Mouse (Mus musculus) natural killer cell, adult 2 months (primary cell): Measurements from ENCODE around the gene Krtap4-6.
"Not testable (repeated sequence)": the region's sequence is repeated elsewhere in the genome, so short reads cannot be mapped to it uniquely, and the experiment has no call there.

Source experiments
- DNase-seq, 2 experiments: peaks; one replicate each; pipeline ENCODE4 v3.0.0; 2022; ENCODE audit warnings: low spot score in 2 of 2

The Krtap4-6 gene

GRCm38 (mm10) chr11:99665860-99666259 lies at the start of gene Krtap4-6:
TSS of gene Krtap4-6 (minus strand) at chr11:99665960.
- no peak for DNase-seq

- no peak for DNase-seq
Measured at GRCm38 (mm10) chr11:99690463-99690862, 24.7 kb upstream of the Krtap4-6 start, which contains the start of gene Gm14190. TSS of gene Gm14190 (minus strand) at chr11:99690740.

- not testable (repeated sequence) for DNase-seq
Measured at GRCm38 (mm10) chr11:99685235-99685634, 19.5 kb upstream of the Krtap4-6 start.

GRCm38 (mm10) chr11:99683481-99683880 lies 17.7 kb upstream of the Krtap4-6 start:
- DNase-seq: no peak

- no peak for DNase-seq
Measured at GRCm38 (mm10) chr11:99662802-99663201, 3.0 kb downstream of the Krtap4-6 start.

GRCm38 (mm10) chr11:99659256-99659655 lies 6.5 kb downstream of the Krtap4-6 start:
- no peak for DNase-seq

GRCm38 (mm10) chr11:99658467-99659010 lies 7.2 kb downstream of the Krtap4-6 start, which contains the start of gene Gm11563:
TSS of gene Gm11563 (minus strand) at chr11:99658960.
- DNase-seq: not testable (repeated sequence)

- DNase-seq: no peak
Measured at GRCm38 (mm10) chr11:99657051-99657450, 8.7 kb downstream of the Krtap4-6 start.

GRCm38 (mm10) chr11:99650136-99650535 lies 15.6 kb downstream of the Krtap4-6 start, which contains the start of gene Gm11555:
TSS of gene Gm11555 (minus strand) at chr11:99650236.
- DNase-seq: no peak

GRCm38 (mm10) chr11:99646444-99646843 lies 19.3 kb downstream of the Krtap4-6 start:
- no peak for DNase-seq

GRCm38 (mm10) chr11:99644351-99644750 lies 21.4 kb downstream of the Krtap4-6 start:
- DNase-seq: no peak

GRCm38 (mm10) chr11:99643635-99644139 lies 22.1 kb downstream of the Krtap4-6 start, which contains the start of gene Krtap4-7:
TSS of gene Krtap4-7 (minus strand) at chr11:99644089.
- DNase-seq: not testable (repeated sequence)

GRCm38 (mm10) chr11:99640926-99641325 lies 24.8 kb downstream of the Krtap4-6 start:
- no peak for DNase-seq

- no peak for DNase-seq
Measured at GRCm38 (mm10) chr11:99637086-99637485, 28.7 kb downstream of the Krtap4-6 start.

GRCm38 (mm10) chr11:99634653-99635134 lies 31.1 kb downstream of the Krtap4-6 start, which contains the start of gene Krtap4-2:
TSS of gene Krtap4-2 (minus strand) at chr11:99635084.
- DNase-seq: no peak

GRCm38 (mm10) chr11:99633293-99633692 lies 32.5 kb downstream of the Krtap4-6 start:
- no peak for DNase-seq

- DNase-seq: no peak
Measured at GRCm38 (mm10) chr11:99630890-99631289, 34.9 kb downstream of the Krtap4-6 start.

- DNase-seq: no peak
Measured at GRCm38 (mm10) chr11:99628138-99628537, 37.6 kb downstream of the Krtap4-6 start, which contains the start of gene Krtap4-1. TSS of gene Krtap4-1 (minus strand) at chr11:99628238.

GRCm38 (mm10) chr11:99620335-99620734 lies 45.4 kb downstream of the Krtap4-6 start, which contains the start of gene Gm11562:
TSS of gene Gm11562 (minus strand) at chr11:99620435.
- no peak for DNase-seq
